ENCODE assay signal across 29 mouse cellular contexts in genomic region chr8:59703947-59704346, GRCm38 (mm10).
A peak's percentile ranks its signal among the peaks of the same experiment; 100 is the strongest.
DNase-seq lines count a peak whose midpoint lies in the region; ATAC-seq and TF ChIP-seq lines count a peak whose summit lies in the region.
"Had no signal": no experiment of that assay in that cellular context is flagged by ENCODE, and none has a peak within 500 bp of the region (broad histone marks: within the 10 kb centered on the region; RNA-seq: fewer than 3 reads in every experiment).

No protein-coding gene starts in this region.

- DNase-seq in hindbrain, embryonic 11.5 days (ENCODE audit: low spot score): peak; percentile 8
- DNase-seq in midbrain, embryonic 14.5 days: peak; percentile 2
- peak; percentile 16 for DNase-seq in brain, embryonic 14.5 days (ENCODE audit: low read depth)
- DNase-seq in left cerebral cortex, postnatal 14 days (ENCODE audit: low spot score in 2 of 2): no peak
- DNase-seq in adrenal gland, adult 8-10 months: no peak
- DNase-seq: adrenal gland, adult 2 months; adrenal gland, postnatal 36 days; cerebellum, adult 11-12 months; cerebellum, adult 8-10 months; cerebellum, postnatal 10 days; cerebellum, postnatal 36 days; embryo, embryonic 11 days; gastrocnemius, postnatal 10 days; gastrocnemius, postnatal 36 days; heart, adult 2 months; heart, postnatal 14 days; heart, postnatal 4 days; kidney, adult 11 months had no signal

- no peaks in the 10 kb centered on the region for H3K9me3 ChIP-seq in hindbrain, embryonic 11.5 days (ENCODE audit: control insufficient read depth, low read length)
- H3K9me3 ChIP-seq in hindbrain, embryonic 16.5 days (ENCODE audit: control insufficient read depth, low read length): no peaks in the 10 kb centered on the region
- no peaks in the 10 kb centered on the region for H3K9me3 ChIP-seq in midbrain, embryonic 14.5 days (ENCODE audit: control insufficient read depth, low read length)
- H3K9me3 ChIP-seq in midbrain, embryonic 15.5 days: no peaks in the 10 kb centered on the region
- H3K9me3 ChIP-seq in hindbrain, embryonic 15.5 days: no peaks in the 10 kb centered on the region
- H3K9me3 ChIP-seq: embryonic facial prominence, embryonic 10.5 days; embryonic facial prominence, embryonic 13.5 days; forebrain, embryonic 13.5 days; heart, embryonic 10.5 days; heart, embryonic 13.5 days; intestine, embryonic 15.5 days had no signal

- no peak overlapping the region for H3K27ac ChIP-seq in hindbrain, embryonic 11.5 days (ENCODE audit: low read depth, low read length)
- no peak overlapping the region for H3K27ac ChIP-seq in hindbrain, embryonic 16.5 days (ENCODE audit: low read depth, low read length)
- H3K27ac ChIP-seq in midbrain, embryonic 14.5 days (replicated peaks; ENCODE audit: low read depth, low read length): no peak overlapping the region
- no peak overlapping the region for H3K27ac ChIP-seq in midbrain, embryonic 15.5 days
- H3K27ac ChIP-seq in hindbrain, embryonic 15.5 days (replicated peaks): no peak overlapping the region
- H3K27ac ChIP-seq: embryonic facial prominence, embryonic 10.5 days; embryonic facial prominence, embryonic 13.5 days; forebrain, embryonic 13.5 days; heart, adult 2 months; heart, embryonic 10.5 days; heart, embryonic 13.5 days; intestine, embryonic 15.5 days had no signal

- H3K36me3 ChIP-seq in hindbrain, embryonic 11.5 days (ENCODE audit: control insufficient read depth, insufficient read depth, low read length): no peaks in the 10 kb centered on the region
- H3K36me3 ChIP-seq in hindbrain, embryonic 16.5 days (ENCODE audit: control insufficient read depth, insufficient read depth, low read length): no peaks in the 10 kb centered on the region
- H3K36me3 ChIP-seq in midbrain, embryonic 14.5 days (ENCODE audit: control insufficient read depth, insufficient read depth, low read length): no peaks in the 10 kb centered on the region
- no peaks in the 10 kb centered on the region for H3K36me3 ChIP-seq in midbrain, embryonic 15.5 days (replicated peaks)
- no peaks in the 10 kb centered on the region for H3K36me3 ChIP-seq in hindbrain, embryonic 15.5 days
- H3K36me3 ChIP-seq: embryonic facial prominence, embryonic 10.5 days; embryonic facial prominence, embryonic 13.5 days; heart, embryonic 10.5 days; heart, embryonic 13.5 days; intestine, embryonic 15.5 days had no signal

- ATAC-seq in hindbrain, embryonic 11.5 days (ENCODE audit: low FRiP score): 0 out of 2 replicates have a peak, but pooled peaks have one; percentile 53
- ATAC-seq in hindbrain, embryonic 16.5 days: no peak
- no peak for ATAC-seq in midbrain, embryonic 14.5 days (ENCODE audit: low FRiP score, low TSS enrichment)
- no peak for ATAC-seq in midbrain, embryonic 15.5 days (replicated peaks)
- peak; percentile 51; the same call in 1 of the 2 replicates for ATAC-seq in hindbrain, embryonic 15.5 days (ENCODE audit: low FRiP score, low read depth)
- ATAC-seq: CD4-positive, CD25-positive, alpha-beta regulatory T cell, adult 4 months; forebrain, embryonic 13.5 days; intestine, embryonic 15.5 days had no signal

- H3K4me3 ChIP-seq in hindbrain, embryonic 11.5 days (ENCODE audit: low read depth, low read length): no peak overlapping the region
- H3K4me3 ChIP-seq in hindbrain, embryonic 16.5 days (ENCODE audit: low read length): no peak overlapping the region
- no peak overlapping the region for H3K4me3 ChIP-seq in midbrain, embryonic 14.5 days (replicated peaks; ENCODE audit: low read depth, low read length)
- no peak overlapping the region for H3K4me3 ChIP-seq in midbrain, embryonic 15.5 days
- H3K4me3 ChIP-seq in hindbrain, embryonic 15.5 days: no peak overlapping the region
- H3K4me3 ChIP-seq: embryonic facial prominence, embryonic 10.5 days; embryonic facial prominence, embryonic 13.5 days; erythroblast, embryonic 14.5 days; forebrain, embryonic 13.5 days; heart, adult 2 months; heart, embryonic 10.5 days; heart, embryonic 13.5 days; intestine, embryonic 15.5 days had no signal

- no peak for TF ChIP-seq POLR2A in brain, embryonic 14.5 days (IDR thresholded peaks at IDR 0.05; ENCODE audit: borderline replicate concordance, extremely low read depth, insufficient read depth, insufficient read length, poor library complexity, severe bottlenecking)

- intact Hi-C loops in left cerebral cortex, postnatal 14 days (cut with DNase I): no loop called here

- H3K9ac ChIP-seq in hindbrain, embryonic 11.5 days (ENCODE audit: low read depth, low read length): no peak overlapping the region
- H3K9ac ChIP-seq in hindbrain, embryonic 16.5 days (ENCODE audit: low read depth, low read length): no peak overlapping the region
- H3K9ac ChIP-seq in midbrain, embryonic 14.5 days (replicated peaks; ENCODE audit: low read length): no peak overlapping the region
- H3K9ac ChIP-seq in midbrain, embryonic 15.5 days: no peak overlapping the region
- H3K9ac ChIP-seq in hindbrain, embryonic 15.5 days: no peak overlapping the region
- H3K9ac ChIP-seq: embryonic facial prominence, embryonic 13.5 days; forebrain, embryonic 13.5 days; heart, embryonic 13.5 days; intestine, embryonic 15.5 days had no signal

- TF ChIP-seq CTCF in brain, embryonic 14.5 days (IDR thresholded peaks at IDR 0.05; ENCODE audit: borderline replicate concordance, extremely low read depth, insufficient read depth, insufficient read length): no peak

- no peak overlapping the region for H3K4me2 ChIP-seq in hindbrain, embryonic 11.5 days (replicated peaks; ENCODE audit: low read depth, low read length)
- H3K4me2 ChIP-seq in hindbrain, embryonic 16.5 days (ENCODE audit: low read length): no peak overlapping the region
- no peak overlapping the region for H3K4me2 ChIP-seq in midbrain, embryonic 14.5 days (ENCODE audit: low read length)
- H3K4me2 ChIP-seq in midbrain, embryonic 15.5 days: no peak overlapping the region
- no peak overlapping the region for H3K4me2 ChIP-seq in hindbrain, embryonic 15.5 days
- H3K4me2 ChIP-seq: embryonic facial prominence, embryonic 13.5 days; forebrain, embryonic 13.5 days; heart, embryonic 13.5 days; intestine, embryonic 15.5 days had no signal

- H3K4me1 ChIP-seq in hindbrain, embryonic 11.5 days (replicated peaks; ENCODE audit: control insufficient read depth, insufficient read depth, low read length): no peaks in the 10 kb centered on the region
- H3K4me1 ChIP-seq in hindbrain, embryonic 16.5 days (ENCODE audit: control insufficient read depth, insufficient read depth, low read depth, low read length): no peaks in the 10 kb centered on the region
- H3K4me1 ChIP-seq in midbrain, embryonic 14.5 days (ENCODE audit: control insufficient read depth, insufficient read depth, low read length): no peaks in the 10 kb centered on the region
- no peaks in the 10 kb centered on the region for H3K4me1 ChIP-seq in midbrain, embryonic 15.5 days
- no peaks in the 10 kb centered on the region for H3K4me1 ChIP-seq in hindbrain, embryonic 15.5 days (replicated peaks)
- H3K4me1 ChIP-seq: embryonic facial prominence, embryonic 10.5 days; embryonic facial prominence, embryonic 13.5 days; forebrain, embryonic 13.5 days; heart, embryonic 10.5 days; heart, embryonic 13.5 days; intestine, embryonic 15.5 days had no signal

- H3K27me3 ChIP-seq in hindbrain, embryonic 11.5 days (ENCODE audit: control insufficient read depth, insufficient read depth, low read length): no peaks in the 10 kb centered on the region
- H3K27me3 ChIP-seq in hindbrain, embryonic 16.5 days (replicated peaks; ENCODE audit: control insufficient read depth, insufficient read depth, low read length): no peaks in the 10 kb centered on the region
- H3K27me3 ChIP-seq in midbrain, embryonic 14.5 days (ENCODE audit: control insufficient read depth, insufficient read depth, low read length): no peaks in the 10 kb centered on the region
- no peaks in the 10 kb centered on the region for H3K27me3 ChIP-seq in midbrain, embryonic 15.5 days (replicated peaks)
- H3K27me3 ChIP-seq in hindbrain, embryonic 15.5 days: no peaks in the 10 kb centered on the region
- H3K27me3 ChIP-seq: embryonic facial prominence, embryonic 13.5 days; forebrain, embryonic 13.5 days; heart, embryonic 13.5 days; intestine, embryonic 15.5 days had no signal

- WGBS in hindbrain, embryonic 11.5 days: 84% methylated on average over 6 of the region's 6 CpGs
- 78% methylated on average over 6 of the region's 6 CpGs for WGBS in hindbrain, embryonic 16.5 days
- 82% methylated on average over 6 of the region's 6 CpGs for WGBS in midbrain, embryonic 14.5 days
- 81% methylated on average over 6 of the region's 6 CpGs for WGBS in midbrain, embryonic 15.5 days
- WGBS in hindbrain, embryonic 15.5 days: 82% methylated on average over 6 of the region's 6 CpGs

Comparison
In these comparisons a context has a peak if more than half of its experiments do, and no peak if none do; other contexts are left out.
1. ATAC-seq: peak in hindbrain, embryonic 11.5 days (single experiment) and hindbrain, embryonic 15.5 days (single experiment); none in hindbrain, embryonic 16.5 days (single experiment), midbrain, embryonic 14.5 days (single experiment) and midbrain, embryonic 15.5 days (single experiment).
2. DNase-seq: peak in hindbrain, embryonic 11.5 days (single experiment), midbrain, embryonic 14.5 days (single experiment) and brain, embryonic 14.5 days (single experiment); none in left cerebral cortex, postnatal 14 days (0 of 2) and adrenal gland, adult 8-10 months (single experiment).